Mouse (Mus musculus) heart, postnatal 0 days (tissue): ENCODE data around the gene Gm281.

Experiments used
- CTCF ChIP-seq: IDR thresholded peaks from 2 replicates; pipeline ENCODE4 v1.5.1; 2016; ENCODE audit warnings: antibody characterized with exemption, control low read depth, low read depth
- EP300 ChIP-seq: IDR thresholded peaks from 2 replicates; pipeline ENCODE4 v1.6.1; 2016; ENCODE audit warnings: antibody characterized with exemption, low read depth

GRCm38 (mm10) chr14:13915207-13915606 lies 929 bp upstream of the Gm281 start:
- TF ChIP-seq CTCF (no peak), EP300 (no peak)
